Mouse (Mus musculus): ENCODE results near the gene Coq5. TPM values are rescaled to one million over a fixed set of nuclear protein-coding genes. Genes with fewer than 3 reads are reported as not detected.

Coq5 gene
- polyA plus RNA-seq, 1 experiment from 2014 or later, result 46.2 TPM

Other genes with a start within 250 kb of the Coq5 start
- gene Gm10401, start 181.4 kb upstream of the Coq5 start, polyA plus RNA-seq (2016; fragmentation: Nextera tagmentation; extraction: Ambion mirVana), result 12.2 and 15.1 TPM in 2 replicates
- gene Acads, start 160.3 kb upstream of the Coq5 start, polyA plus RNA-seq (2016; fragmentation: Nextera tagmentation; extraction: Ambion mirVana), result 43.9 and 51.1 TPM in 2 replicates
- 16.1 and 17.6 TPM in 2 replicates for gene Unc119b, start 144.7 kb upstream of the Coq5 start, polyA plus RNA-seq (2016; fragmentation: Nextera tagmentation; extraction: Ambion mirVana)
- gene Mlec, start 121.5 kb upstream of the Coq5 start, polyA plus RNA-seq (2016; fragmentation: Nextera tagmentation; extraction: Ambion mirVana), result 46.8 and 49.2 TPM in 2 replicates
- 0.20 and 0.36 TPM in 2 replicates for gene Cabp1, start 85.3 kb upstream of the Coq5 start, polyA plus RNA-seq (2016; fragmentation: Nextera tagmentation; extraction: Ambion mirVana)
- gene Pop5, start 43.8 kb upstream of the Coq5 start, polyA plus RNA-seq (2016; fragmentation: Nextera tagmentation; extraction: Ambion mirVana), result 140 and 143 TPM in 2 replicates
- 166 and 172 TPM in 2 replicates for gene Rnf10, start 6.8 kb upstream of the Coq5 start, polyA plus RNA-seq (2016; fragmentation: Nextera tagmentation; extraction: Ambion mirVana)
- 825 and 857 TPM in 2 replicates for gene Dynll1, start 21.3 kb downstream of the Coq5 start, polyA plus RNA-seq (2016; fragmentation: Nextera tagmentation; extraction: Ambion mirVana)
- gene Srsf9, start 47.5 kb downstream of the Coq5 start, polyA plus RNA-seq (2016; fragmentation: Nextera tagmentation; extraction: Ambion mirVana), result 195 and 200 TPM in 2 replicates
- 20.6 and 21.2 TPM in 2 replicates for gene Gatc, start 61.5 kb downstream of the Coq5 start, polyA plus RNA-seq (2016; fragmentation: Nextera tagmentation; extraction: Ambion mirVana)
- 43.8 and 45.9 TPM in 2 replicates for gene Triap1, start 61.6 kb downstream of the Coq5 start, polyA plus RNA-seq (2016; fragmentation: Nextera tagmentation; extraction: Ambion mirVana)
- gene Cox6a1, start 69.3 kb downstream of the Coq5 start, polyA plus RNA-seq (2016; fragmentation: Nextera tagmentation; extraction: Ambion mirVana), result 783 and 814 TPM in 2 replicates
- gene Msi1, start 149.9 kb downstream of the Coq5 start, polyA plus RNA-seq (2016; fragmentation: Nextera tagmentation; extraction: Ambion mirVana), result 2.5 and 2.7 TPM in 2 replicates
- gene Pla2g1b, start 186.6 kb downstream of the Coq5 start, polyA plus RNA-seq (2016; fragmentation: Nextera tagmentation; extraction: Ambion mirVana), result 0.42 and 0.69 TPM in 2 replicates
- 6.3 and 7.5 TPM in 2 replicates for gene Sirt4, start 205.1 kb downstream of the Coq5 start, polyA plus RNA-seq (2016; fragmentation: Nextera tagmentation; extraction: Ambion mirVana)
- 17.4 and 20.1 TPM in 2 replicates for gene Pxn, start 227.0 kb downstream of the Coq5 start, polyA plus RNA-seq (2016; fragmentation: Nextera tagmentation; extraction: Ambion mirVana)

Measured in liver, embryonic 12.5 days (tissue).